Mouse (Mus musculus) heart, postnatal 0 days (tissue): ENCODE measurements around the gene Fgfr2. TPM values are rescaled to one million over a fixed set of nuclear protein-coding genes. Genes with fewer than 3 reads are reported as not detected.
A peak's percentile ranks its signal among the peaks of the same experiment; 100 is the strongest.

ENCODE experiments used
- ATAC-seq: fragments of 200-750 bp; cut with Nextera tagmentation; 2 replicates; pipeline ENCODE4 v1.8.0; 2017; ENCODE audit warnings: low read depth, moderate number of reproducible peaks, moderate library complexity; ENCODE audit not compliant: insufficient read depth
- DNase-seq: peaks from one replicate; pipeline ENCODE4 v3.0.0-alpha.2; 2016; ENCODE audit warnings: low spot score
- H3K27ac ChIP-seq: fragments of 300-500 bp; sonication (generic); 2 replicates; pipeline ENCODE4 v1.5.1; 2014; ENCODE audit warnings: low read depth, mild to moderate bottlenecking
- H3K27me3 ChIP-seq: fragments of 300-500 bp; sonication (generic); 2 replicates; pipeline ENCODE4 v1.6.1; 2014; ENCODE audit warnings: low read length, mixed read lengths; ENCODE audit not compliant: control insufficient read depth, insufficient read depth
- H3K36me3 ChIP-seq: fragments of 300-500 bp; sonication (generic); replicated peaks from 2 replicates; pipeline ENCODE4 v1.6.1; 2014; ENCODE audit warnings: low read length, mixed read lengths; ENCODE audit not compliant: control insufficient read depth, insufficient read depth
- H3K4me1 ChIP-seq: fragments of 300-500 bp; sonication (generic); 2 replicates; pipeline ENCODE4 v1.6.1; 2014; ENCODE audit warnings: antibody characterized with exemption; ENCODE audit not compliant: control insufficient read depth, insufficient read depth
- H3K4me2 ChIP-seq: fragments of 300-500 bp; sonication (generic); 2 replicates; pipeline ENCODE4 v1.6.1; 2014; ENCODE audit warnings: low read depth, mild to moderate bottlenecking, low read length, moderate library complexity
- H3K4me3 ChIP-seq: fragments of 300-500 bp; sonication (generic); 2 replicates; pipeline ENCODE4 v1.5.1; 2014; ENCODE audit warnings: low read depth, low read length
- H3K9ac ChIP-seq: fragments of 300-500 bp; sonication (generic); replicated peaks from 2 replicates; pipeline ENCODE4 v1.6.1; 2014; ENCODE audit warnings: low read depth, low read length, mixed read lengths
- H3K9me3 ChIP-seq: fragments of 300-500 bp; sonication (generic); replicated peaks from 2 replicates; pipeline ENCODE4 v1.6.1; 2016; ENCODE audit warnings: low read length; ENCODE audit not compliant: control insufficient read depth
- CTCF ChIP-seq: IDR thresholded peaks from 2 replicates; pipeline ENCODE4 v1.5.1; 2016; ENCODE audit warnings: antibody characterized with exemption, control low read depth, low read depth
- EP300 ChIP-seq: IDR thresholded peaks from 2 replicates; pipeline ENCODE4 v1.6.1; 2016; ENCODE audit warnings: antibody characterized with exemption, low read depth
- WGBS: fragments of 180-500 bp; shearing (Covaris S2); extraction: QIAGEN DNeasy Blood & Tissue Kit; methylation state at CpG from one replicate; pipeline ENCODE4 v1.1.7; 2014; 5-methylcytosine and 5-hydroxymethylcytosine counted together
- polyA plus RNA-seq: library from polyadenylated mRNA; unstranded; fragments of >200 nt; fragmentation: Nextera tagmentation; extraction: Ambion mirVana; gene quantifications from 2 replicates; pipeline ENCODE4 v1.2.1, GENCODE M21; 2015
- total RNA-seq: library from RNA; depleted of rRNA; stranded (reverse); fragments of >200 nt; gene quantifications from 2 replicates; pipeline ENCODE4 v1.2.3, GENCODE M21; 2014; ENCODE audit warnings: low replicate concordance

Fgfr2 gene
- total and polyA plus RNA-seq, 2 experiments from 2014 or later, result 3.8 to 11.5 TPM

- H3K27ac ChIP-seq, result peak overlapping the region; percentile 89
- WGBS, result 2% methylated on average over 11 of the region's 11 CpGs
- no peak for TF ChIP-seq CTCF
- TF ChIP-seq EP300, result no peak
- ATAC-seq (peak; percentile 76), DNase-seq (peak; percentile 77)
- peaks cover 39% of the 10 kb centered on the region for H3K4me1 ChIP-seq
- no peaks in the 10 kb centered on the region for H3K27me3 ChIP-seq
- peak overlapping the region; percentile 48 for H3K4me2 ChIP-seq
- H3K36me3 ChIP-seq, result no peaks in the 10 kb centered on the region
- peak overlapping the region; percentile 23 for H3K9ac ChIP-seq
- H3K9me3 ChIP-seq, result no peaks in the 10 kb centered on the region
- peak overlapping the region; percentile 18 for H3K4me3 ChIP-seq
Measured at GRCm38 (mm10) chr7:133088830-133089261, 34.3 kb downstream of the Fgfr2 start.

GRCm38 (mm10) chr7:133088411-133088810 is 34.7 kb downstream of the Fgfr2 start:
- peaks cover 39% of the 10 kb centered on the region for H3K4me1 ChIP-seq
- no peaks in the 10 kb centered on the region for H3K36me3 ChIP-seq
- H3K4me3 ChIP-seq, result peak overlapping the region; percentile 18
- peak overlapping the region; percentile 23 for H3K9ac ChIP-seq
- no peak for TF ChIP-seq EP300
- TF ChIP-seq CTCF, result no peak
- DNase-seq (no peak), ATAC-seq (no peak)
- 31% methylated on average over 4 of the region's 4 CpGs for WGBS
- H3K27me3 ChIP-seq, result no peaks in the 10 kb centered on the region
- peak overlapping the region; percentile 48 for H3K4me2 ChIP-seq
- peak overlapping the region; percentile 89 for H3K27ac ChIP-seq
- H3K9me3 ChIP-seq, result no peaks in the 10 kb centered on the region

GRCm38 (mm10) chr7:133085408-133085807 is 37.7 kb downstream of the Fgfr2 start:
- H3K36me3 ChIP-seq, result peaks cover 3% of the 10 kb centered on the region
- 73% methylated on average over 3 of the region's 3 CpGs for WGBS
- H3K9ac ChIP-seq, result no peak overlapping the region
- no peak overlapping the region for H3K27ac ChIP-seq
- TF ChIP-seq EP300 (no peak), CTCF (no peak)
- H3K4me3 ChIP-seq, result no peak overlapping the region
- H3K27me3 ChIP-seq, result no peaks in the 10 kb centered on the region
- ATAC-seq (no peak), DNase-seq (no peak)
- peaks cover 33% of the 10 kb centered on the region for H3K4me1 ChIP-seq
- H3K9me3 ChIP-seq, result no peaks in the 10 kb centered on the region
- no peak overlapping the region for H3K4me2 ChIP-seq

- peaks cover 21% of the 10 kb centered on the region; the same call in 1 of the 2 replicates for H3K4me1 ChIP-seq
- no peak overlapping the region for H3K4me2 ChIP-seq
- 78% methylated on average over 13 of the region's 13 CpGs for WGBS
- DNase-seq, result no peak
- no peak overlapping the region for H3K27ac ChIP-seq
- H3K9me3 ChIP-seq, result no peaks in the 10 kb centered on the region
- no peaks in the 10 kb centered on the region for H3K27me3 ChIP-seq
- no peak overlapping the region for H3K4me3 ChIP-seq
- no peak for TF ChIP-seq CTCF
- no peak for TF ChIP-seq EP300
- no peak for ATAC-seq
- H3K36me3 ChIP-seq, result peaks cover 9% of the 10 kb centered on the region
- no peak overlapping the region for H3K9ac ChIP-seq
Measured at GRCm38 (mm10) chr7:133083936-133084614, 39.1 kb downstream of the Fgfr2 start.

- TF ChIP-seq CTCF, result no peak
- TF ChIP-seq EP300, result no peak
- 62% methylated on average over 1 of the region's 1 CpGs for WGBS
Measured at GRCm38 (mm10) chr7:133078929-133079328, 44.2 kb downstream of the Fgfr2 start.

More at GRCm38 (mm10) chr7:133078929-133079328, 44.2 kb downstream of the Fgfr2 start:
- Histone ChIP-seq H3K9ac (no peak overlapping the region), H3K27ac (no peak overlapping the region), H3K27me3 (no peaks in the 10 kb centered on the region), H3K4me1 (no peaks in the 10 kb centered on the region; the same call in 1 of the 2 replicates), H3K4me3 (no peak overlapping the region), H3K4me2 (no peak overlapping the region), H3K36me3 (peaks cover 26% of the 10 kb centered on the region), H3K9me3 (no peaks in the 10 kb centered on the region)
- no peak for DNase-seq
- ATAC-seq, result no peak
